Mouse (Mus musculus) cerebellum, adult 2 months (tissue): Measurements from ENCODE around the gene Dennd1c.

Source experiments
- CTCF ChIP-seq: fragments of 200-500 bp; IDR thresholded peaks from 2 replicates; pipeline ENCODE4 v1.5.1; 2011; ENCODE audit warnings: low read depth, mild to moderate bottlenecking, control low read depth, low read length, moderate library complexity, borderline replicate concordance; ENCODE audit not compliant: insufficient read depth
- POLR2A ChIP-seq: fragments of 200-500 bp; IDR thresholded peaks from 2 replicates; pipeline ENCODE4 v1.6.1; 2011; ENCODE audit warnings: low read length, control low read depth, borderline replicate concordance; ENCODE audit not compliant: insufficient read depth

- TF ChIP-seq CTCF (peak; percentile 87), POLR2A (no peak)
Measured at GRCm38 (mm10) chr17:57096623-57096920, 18.3 kb upstream of the Dennd1c start.
